Mouse (Mus musculus) embryo, embryonic 11 days (tissue): ENCODE measurements around the gene Olfr775.

Source experiments
- DNase-seq: peaks from one replicate; pipeline ENCODE4 v3.0.0-alpha.2; 2015

The Olfr775 gene

DNA sequence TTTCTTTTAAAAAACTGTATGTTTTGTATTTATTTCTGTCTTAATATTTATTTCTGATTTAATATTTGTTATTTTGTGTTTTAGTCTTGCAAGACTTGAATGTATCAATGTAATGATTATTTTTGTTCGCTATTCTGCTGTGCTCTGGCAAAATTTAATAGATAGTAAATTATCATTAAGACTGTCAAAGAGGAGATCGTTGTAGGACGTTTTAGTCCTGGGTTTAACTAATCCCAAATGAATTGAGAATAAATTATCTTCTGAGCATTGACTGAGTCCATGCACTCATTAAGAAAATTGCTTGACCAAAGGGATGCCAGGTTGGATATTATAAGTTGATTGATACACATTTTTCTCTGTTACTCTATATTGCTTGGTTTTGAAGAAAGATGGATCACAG lies at the start of gene Olfr775:
TSS of gene Olfr775 (plus strand) at position 301 of the 400 bp plus-strand sequence.
- no peak for DNase-seq

DNA sequence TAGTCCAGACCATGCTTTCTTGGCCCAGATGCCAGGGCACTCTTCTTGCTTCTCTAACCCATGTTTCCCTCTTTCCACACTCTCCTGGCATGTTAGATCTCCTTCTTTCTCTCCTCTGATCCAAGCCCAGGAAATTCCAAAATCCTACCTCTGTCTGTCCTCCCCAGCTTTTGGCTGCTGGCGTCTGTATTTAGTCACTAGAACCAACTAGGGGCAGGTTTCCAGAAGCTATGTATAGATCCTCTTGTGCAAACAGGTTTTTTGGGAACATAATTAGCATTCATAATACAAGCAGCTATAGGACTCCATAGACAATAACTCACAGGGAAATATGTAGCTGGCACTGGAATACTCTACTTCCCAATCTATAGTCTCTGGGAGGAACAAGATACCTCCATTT lies 17.5 kb upstream of the Olfr775 start:
- no peak for DNase-seq

DNA sequence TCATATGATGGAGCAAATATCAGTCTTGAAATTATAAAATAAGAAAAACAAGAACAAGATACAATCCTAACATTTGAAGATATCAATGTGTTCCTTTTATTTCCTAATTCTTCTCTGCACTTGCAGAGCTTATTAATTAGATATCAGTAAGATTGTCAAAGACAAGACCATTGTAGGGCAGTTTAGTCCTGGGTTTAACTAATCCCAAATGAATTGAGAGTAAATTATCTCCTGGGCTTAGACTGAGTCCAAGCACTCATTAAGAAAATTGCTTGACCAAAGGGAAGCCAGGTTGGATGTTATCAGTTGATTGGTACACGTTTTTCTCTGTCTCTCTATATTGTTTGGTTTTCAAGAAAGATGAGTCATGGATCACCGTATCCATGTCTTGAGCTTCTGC lies 12.3 kb upstream of the Olfr775 start, which contains the start of gene Olfr774:
TSS of gene Olfr774 (plus strand) at position 301 of the 400 bp plus-strand sequence.
- DNase-seq, result no peak

DNA sequence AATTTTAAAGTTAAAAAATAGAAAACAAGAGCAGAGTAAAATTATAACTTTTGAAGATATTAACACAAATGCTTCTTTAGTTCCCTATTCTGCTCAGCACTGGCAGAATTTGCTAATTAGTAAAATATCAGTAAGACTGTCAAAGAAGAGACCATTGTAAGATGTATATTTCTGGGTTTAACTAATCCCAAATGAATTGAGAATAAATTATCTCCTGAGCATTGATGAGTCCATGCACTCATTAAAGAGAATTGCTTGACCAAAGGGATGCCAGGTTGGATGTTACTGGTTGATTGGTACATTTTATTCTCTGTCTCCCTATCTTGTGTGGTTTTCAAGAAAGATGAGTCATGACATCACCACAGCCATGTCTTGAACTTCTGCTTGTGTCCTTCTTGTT lies 10.6 kb downstream of the Olfr775 start, which contains the start of gene Olfr776:
TSS of gene Olfr776 (plus strand) at position 301 of the 400 bp plus-strand sequence.
- DNase-seq, result no peak

DNA sequence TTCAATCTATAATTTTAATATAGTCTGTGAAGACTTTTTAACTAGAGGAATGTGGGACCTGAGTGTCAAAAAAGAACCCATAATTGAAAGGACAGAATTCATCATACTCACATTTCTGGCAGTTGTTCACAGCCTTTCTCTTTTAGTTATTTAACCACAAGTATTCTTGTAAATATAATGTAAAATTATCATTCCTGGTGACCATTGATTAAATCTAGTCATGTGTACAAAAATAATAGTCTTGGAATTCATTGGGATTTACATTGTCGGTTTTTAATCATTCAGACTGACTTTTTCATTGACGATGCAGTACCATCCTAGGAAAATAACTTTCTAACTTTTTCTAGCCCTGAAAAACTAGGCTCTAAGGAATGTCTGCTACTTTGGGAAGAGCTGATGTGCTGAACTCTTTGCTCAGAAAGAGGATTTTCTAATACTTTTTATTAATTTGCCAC lies 22.9 kb downstream of the Olfr775 start, which contains the start of gene Olfr777:
TSS of gene Olfr777 (minus strand) at position 405 of the 455 bp plus-strand sequence.
- no peak for DNase-seq
